Mouse (Mus musculus) brain, embryonic 18.5 days (tissue): Measurements from ENCODE around the gene Tsga10ip.

Experiments used
- DNase-seq: peaks from one replicate; pipeline ENCODE4 v3.0.0-alpha.2; 2012; ENCODE audit warnings: low read depth, low spot score

Tsga10ip gene

GRCm38 (mm10) chr19:5345297-5346131, 56.8 kb downstream of the Tsga10ip start:
- DNase-seq = no peak

DNA sequence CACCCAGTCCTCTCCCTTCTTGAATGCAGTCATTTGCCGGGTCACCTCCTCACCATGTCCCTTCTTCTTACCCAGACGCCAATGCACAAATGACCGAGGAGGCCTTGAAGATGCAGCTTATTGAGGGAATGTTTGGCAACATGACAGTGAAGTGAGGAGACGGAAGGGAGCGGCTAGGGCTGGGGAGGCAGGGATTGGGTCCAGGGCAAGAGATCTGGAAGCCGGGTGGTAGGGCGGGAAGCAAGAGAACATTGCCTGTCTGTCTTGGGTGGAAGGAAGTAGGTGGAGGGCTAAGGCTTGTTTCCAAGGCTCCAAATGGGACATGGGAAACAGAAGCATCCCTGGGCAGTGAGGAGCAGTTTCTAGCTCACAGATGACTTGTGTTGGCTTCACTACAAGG, 61.0 kb downstream of the Tsga10ip start:
- no peak for DNase-seq
